Mouse (Mus musculus): ENCODE results near the gene Krtap19-1.

Krtap19-1 gene

DNA sequence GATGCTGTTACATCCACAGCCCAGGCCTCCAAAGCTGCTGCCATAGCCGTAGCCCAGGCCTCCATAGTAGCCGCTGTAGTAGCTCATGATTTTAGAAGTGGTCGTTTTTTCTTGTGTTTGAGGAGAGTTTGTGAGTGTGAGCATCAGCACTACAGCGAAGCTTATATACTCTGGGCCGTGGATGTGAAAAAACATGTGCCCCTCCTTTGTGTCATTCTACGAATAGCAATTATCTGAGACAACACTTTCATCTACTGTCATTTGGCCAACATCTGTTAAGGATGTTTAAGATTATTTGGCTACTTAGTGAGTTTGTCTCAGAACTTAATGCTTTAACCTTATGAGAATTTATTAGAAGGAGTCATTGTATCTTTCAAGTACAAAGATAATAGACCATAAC lies at the start of gene Krtap19-1:
Krtap19-1 (minus strand) TSS at position 101 of the 400 bp plus-strand sequence.
- DNase-seq (ENCODE audit: low spot score): no peak

DNA sequence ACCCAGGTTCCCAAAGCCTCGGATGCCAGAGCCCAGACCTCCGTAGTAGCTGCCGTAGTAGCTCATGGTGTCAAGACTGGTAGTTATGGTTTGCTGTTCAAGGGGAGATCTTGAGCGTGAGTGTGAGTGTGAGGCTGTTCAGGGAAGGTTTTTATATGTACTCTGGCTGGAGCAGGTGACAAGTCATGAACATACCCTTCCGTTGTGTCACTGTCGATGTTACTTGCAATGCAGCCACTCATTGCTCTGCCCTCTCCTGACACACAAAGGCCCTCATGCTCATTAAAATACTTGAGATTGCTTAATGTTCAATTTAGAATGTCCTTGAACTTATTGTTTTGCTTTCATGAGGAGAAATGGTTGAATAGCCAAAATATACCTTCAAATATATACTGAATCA lies 27.1 kb upstream of the Krtap19-1 start, which contains the start of gene Krtap19-5:
Krtap19-5 (minus strand) TSS at position 101 of the 400 bp plus-strand sequence.
- DNase-seq (ENCODE audit: low spot score): no peak

DNA sequence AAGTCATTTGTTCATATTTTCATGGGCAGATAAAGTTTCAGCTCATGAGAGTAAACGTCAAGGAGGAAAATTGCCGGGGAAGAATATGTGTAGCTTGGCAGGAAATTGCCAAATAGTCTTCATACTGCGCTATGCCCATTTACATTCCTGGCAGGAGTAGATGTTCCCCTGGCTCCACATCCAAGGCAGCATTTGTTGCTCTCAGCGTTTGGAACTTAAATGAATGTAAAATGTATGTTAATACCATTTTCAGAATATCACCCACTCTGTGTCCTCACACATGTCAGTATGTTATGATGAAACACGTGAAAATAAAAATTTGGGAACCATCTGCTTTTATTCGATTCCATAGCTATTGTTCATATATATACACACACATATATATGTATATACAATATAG lies 17.7 kb upstream of the Krtap19-1 start:
- no peak for DNase-seq (ENCODE audit: low spot score)

DNA sequence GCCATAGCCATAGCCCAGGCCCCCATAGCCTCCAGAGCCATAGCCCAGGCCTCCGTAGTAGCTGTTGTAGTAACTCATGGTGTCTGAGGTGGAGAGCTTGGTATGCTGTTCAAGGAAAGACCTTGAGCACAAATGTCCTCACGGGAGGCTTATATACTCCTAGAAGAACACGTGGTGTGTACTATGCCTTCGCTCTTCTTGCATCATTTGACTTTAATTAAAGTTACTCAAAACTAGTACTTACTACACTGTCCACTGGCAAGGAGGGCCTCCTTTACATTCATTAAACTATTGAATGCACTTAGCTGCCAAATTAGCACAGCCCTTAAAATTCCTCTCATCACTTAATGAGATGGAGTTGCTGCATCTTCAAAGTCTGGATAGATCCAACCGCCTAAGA lies 15.8 kb upstream of the Krtap19-1 start, which contains the start of gene Krtap19-4:
Krtap19-4 (minus strand) TSS at position 101 of the 400 bp plus-strand sequence.
- DNase-seq (ENCODE audit: low spot score): no peak

DNA sequence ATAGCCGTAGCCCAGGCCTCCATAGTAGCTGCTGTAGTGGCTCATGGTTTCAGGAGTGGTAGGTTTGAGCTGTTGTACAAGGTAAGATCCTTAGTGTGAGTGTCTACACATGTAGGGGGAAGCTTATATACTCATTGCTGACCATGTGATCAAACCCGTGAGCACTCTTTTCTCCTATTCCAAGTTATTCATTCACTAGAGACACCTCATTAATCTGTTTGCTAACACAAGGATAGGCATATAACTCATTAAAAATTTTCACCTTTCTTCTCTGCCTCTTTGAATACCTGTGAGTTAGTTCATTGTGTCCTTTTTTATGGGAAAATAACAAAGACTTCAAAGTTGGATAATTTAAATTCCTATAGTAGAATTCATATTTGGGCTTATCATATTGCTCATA lies 8.7 kb upstream of the Krtap19-1 start, which contains the start of gene Krtap19-3:
Krtap19-3 (minus strand) TSS at position 101 of the 400 bp plus-strand sequence.
- DNase-seq (ENCODE audit: low spot score): no peak

DNA sequence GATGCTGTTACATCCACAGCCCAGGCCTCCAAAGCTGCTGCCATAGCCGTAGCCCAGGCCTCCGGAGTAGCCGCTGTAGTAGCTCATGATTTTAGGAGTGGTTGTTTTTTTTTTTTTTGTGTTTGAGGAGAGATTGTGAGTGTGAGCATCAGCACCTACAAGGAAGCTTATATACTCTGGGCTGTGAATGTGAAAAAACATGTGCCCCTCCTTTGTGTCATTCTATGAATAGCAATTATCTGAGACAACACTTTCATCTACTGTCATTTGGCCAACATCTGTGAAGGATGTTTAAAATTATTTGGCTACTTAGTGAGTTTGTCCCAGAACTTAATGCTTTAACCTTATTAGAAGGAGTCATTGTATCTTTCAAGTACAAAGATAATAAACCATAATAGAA lies 5.0 kb upstream of the Krtap19-1 start, which contains the start of gene Krtap19-2:
Krtap19-2 (minus strand) TSS at position 101 of the 400 bp plus-strand sequence.
- no peak for DNase-seq (ENCODE audit: low spot score)

DNA sequence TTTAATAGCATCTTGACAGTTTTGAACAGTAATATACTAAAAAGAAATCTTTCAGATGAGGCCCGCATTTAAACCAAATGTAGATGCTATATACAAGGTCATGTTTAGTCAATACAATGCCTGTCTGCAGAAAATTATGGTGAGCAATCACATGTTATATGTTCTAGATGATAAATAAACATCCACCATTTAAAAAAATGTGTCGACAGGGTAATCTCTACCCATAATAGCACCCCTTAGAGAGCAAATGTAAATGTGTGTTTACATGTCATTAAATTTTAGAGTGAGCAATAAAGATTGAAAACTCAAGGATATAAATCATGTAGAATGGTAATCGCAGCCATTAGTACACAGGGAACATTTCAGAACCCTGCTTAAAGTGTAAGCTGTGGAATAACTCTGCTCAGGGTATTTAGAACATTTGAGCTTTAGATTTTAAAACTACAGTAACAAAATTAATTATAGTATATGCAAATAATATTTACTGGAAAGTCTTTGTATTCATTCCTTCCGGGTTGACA lies 4.3 kb downstream of the Krtap19-1 start:
- no peak for DNase-seq (ENCODE audit: low spot score)

DNA sequence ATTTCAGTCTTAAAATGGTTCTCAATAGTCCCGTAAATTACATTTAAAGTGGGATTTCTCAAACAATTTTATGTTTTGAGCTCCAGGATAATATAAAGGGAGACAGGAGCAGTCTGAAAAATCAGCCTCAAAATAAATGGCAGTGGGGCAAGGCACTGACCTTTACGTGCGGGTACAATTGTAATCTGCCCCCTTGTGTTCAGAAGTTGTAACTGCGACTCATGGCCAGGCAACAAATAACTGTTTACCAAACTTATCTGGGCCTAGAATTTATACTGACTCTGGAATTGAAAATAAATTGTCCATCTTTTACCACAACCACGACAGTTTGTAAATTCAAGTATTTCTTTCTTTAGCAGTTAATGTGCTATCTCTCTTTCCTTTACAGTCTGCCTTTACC lies 17.8 kb downstream of the Krtap19-1 start:
- no peak for DNase-seq (ENCODE audit: low spot score)

DNA sequence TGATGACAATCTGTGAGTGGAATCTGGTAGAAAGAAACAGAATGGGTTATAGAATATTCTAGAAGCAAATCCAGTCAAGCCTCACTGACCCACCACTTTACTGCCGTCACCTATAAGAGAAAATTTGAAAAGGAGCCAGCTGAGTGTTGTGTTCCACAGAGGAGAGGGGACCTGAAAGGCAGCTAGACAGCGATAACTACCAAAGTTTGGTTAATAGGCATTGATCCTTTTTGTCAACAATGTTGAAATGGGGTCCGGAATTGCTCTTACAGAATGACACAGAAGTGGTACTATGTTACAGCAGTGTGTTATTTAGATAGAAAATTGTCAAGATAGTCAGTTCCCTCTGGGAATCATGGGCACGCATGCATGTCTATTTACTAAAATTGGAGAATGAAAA lies 20.7 kb downstream of the Krtap19-1 start:
- no peak for DNase-seq (ENCODE audit: low spot score)

DNA sequence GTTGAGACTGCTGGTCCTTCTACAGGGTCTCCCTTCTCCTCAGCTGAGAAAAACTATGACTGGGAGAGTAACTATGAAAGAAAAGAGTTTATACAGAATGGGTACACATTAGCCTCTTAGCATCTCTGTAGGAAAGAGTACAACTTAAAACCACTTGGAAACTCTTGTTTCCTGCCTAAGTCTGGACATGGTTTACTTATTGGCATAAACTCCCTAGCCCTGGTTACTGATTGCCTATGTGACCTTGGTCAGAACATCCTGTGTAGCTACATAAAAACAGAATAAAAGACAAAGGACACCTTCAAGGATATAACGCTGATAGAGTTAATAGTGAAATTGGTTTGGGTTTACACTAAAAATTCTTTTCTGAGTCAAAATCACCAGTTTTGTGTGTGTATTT lies 21.8 kb downstream of the Krtap19-1 start:
- no peak for DNase-seq (ENCODE audit: low spot score)

DNA sequence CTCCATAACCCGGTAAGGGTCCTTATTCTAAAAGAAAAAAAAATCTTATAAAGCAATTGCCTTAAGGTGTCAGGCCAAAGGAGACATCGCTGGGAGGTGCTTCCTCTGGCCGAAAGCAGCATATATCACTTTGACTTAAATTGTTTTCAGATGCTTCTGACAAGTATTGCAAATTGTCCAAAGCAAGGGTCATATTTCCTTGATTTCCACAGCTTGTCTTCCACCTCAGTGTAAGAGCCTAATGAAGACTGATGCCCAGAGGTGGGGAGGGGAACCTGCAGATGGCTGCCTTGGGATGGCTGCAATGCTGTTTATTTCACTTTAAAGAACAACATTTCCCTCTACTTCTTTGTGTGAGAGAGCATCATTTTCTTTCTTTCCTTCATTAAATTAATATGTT lies 42.2 kb downstream of the Krtap19-1 start:
- DNase-seq (ENCODE audit: low spot score): no peak

DNA sequence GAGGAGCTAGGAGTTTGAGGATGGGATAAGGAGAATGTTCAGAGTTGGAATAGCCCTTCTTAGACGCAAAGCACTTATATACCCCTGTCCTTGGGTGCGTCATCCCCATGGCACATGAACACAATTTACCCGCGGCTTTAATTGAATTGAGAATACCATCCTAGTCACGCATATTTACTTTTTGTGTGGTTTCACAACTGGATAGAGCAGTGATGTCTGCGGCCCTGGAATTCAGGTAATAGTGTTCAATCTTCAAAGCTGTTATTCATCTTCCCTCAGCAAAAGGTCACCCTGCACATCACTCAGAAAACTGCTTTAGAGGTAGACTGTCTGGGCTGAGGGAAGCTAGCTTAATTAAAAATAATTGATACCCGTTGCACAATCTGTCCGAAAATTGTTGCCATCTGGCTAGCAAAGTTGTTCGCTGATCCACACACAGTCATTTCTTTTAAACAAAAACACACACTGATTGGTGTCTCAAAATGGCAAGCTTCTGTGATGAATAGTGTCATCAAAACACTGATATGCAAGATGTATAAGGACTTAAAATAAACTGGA lies 43.0 kb downstream of the Krtap19-1 start, which contains the start of gene Krtap14:
Krtap14 (minus strand) TSS at position 51 of the 558 bp plus-strand sequence.
- no peak for DNase-seq (ENCODE audit: low spot score)

DNA sequence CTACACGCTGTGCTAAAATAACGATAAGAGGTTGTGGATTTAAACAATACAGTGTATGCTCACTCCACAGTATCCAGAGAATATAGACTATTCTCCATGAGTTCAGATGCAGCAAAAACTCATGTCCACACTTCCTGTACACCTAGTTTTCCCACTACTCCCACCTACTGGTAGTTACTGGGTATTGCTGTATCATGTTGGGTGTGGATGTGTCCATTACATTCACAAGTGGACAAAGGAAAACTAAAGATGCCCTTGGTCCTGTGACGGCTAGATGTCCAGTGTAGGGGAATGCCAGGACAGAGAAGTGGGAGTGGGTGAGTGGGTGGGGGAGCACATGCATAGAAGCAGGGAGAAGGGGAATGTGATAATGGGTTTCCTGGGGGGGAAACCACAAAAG lies 45.5 kb downstream of the Krtap19-1 start:
- DNase-seq (ENCODE audit: low spot score): no peak

DNA sequence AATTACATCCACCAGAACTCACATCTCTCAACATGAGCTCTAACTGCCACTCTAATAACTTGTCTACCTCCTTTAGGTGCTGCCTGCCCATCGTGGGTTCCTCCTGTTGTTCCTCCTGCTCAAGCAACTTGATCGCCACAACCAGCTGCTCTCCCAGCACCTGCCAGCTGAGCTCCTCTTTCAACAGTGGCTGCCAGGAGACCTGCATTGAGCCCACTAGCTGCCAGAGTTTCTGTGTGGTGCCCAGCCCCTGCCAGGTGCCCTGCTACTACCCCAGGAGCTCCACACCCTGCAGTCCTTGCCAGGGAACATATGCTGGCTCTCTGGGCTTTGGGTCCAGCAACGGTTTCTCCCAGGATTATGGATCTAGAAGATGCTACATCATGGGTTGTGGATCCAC lies 49.1 kb downstream of the Krtap19-1 start, which contains the start of gene Krtap15:
Krtap15 (plus strand) TSS at position 150 of the 400 bp plus-strand sequence.
- DNase-seq (ENCODE audit: low spot score): no peak
